Mouse (Mus musculus): ENCODE measurements at regions not wholly inside any gene's neighbourhood (a gene's known extent, or its start where the extent isn't known, plus 50 kb on each side); places are given as distances from the start of the nearest gene placed in this dataset.

GRCm38 (mm10) chr13:115308586-115308985, 206.8 kb upstream of the Itga1 start:
- Histone ChIP-seq H3K4me2 (no peak overlapping the region), H3K9ac (no peak overlapping the region), H3K36me3 (no peaks in the 10 kb centered on the region), H3K4me3 (no peak overlapping the region), H3K27me3 (no peaks in the 10 kb centered on the region), H3K9me3 (no peaks in the 10 kb centered on the region), H3K27ac (replicated peaks) (no peak overlapping the region), H3K4me1 (replicated peaks) (no peaks in the 10 kb centered on the region)
- whole genome bisulfite sequencing, result 75% methylated on average over 3 of the region's 3 CpGs
- no peak for ATAC-seq (ENCODE audit: low FRiP score, low read depth)

GRCm38 (mm10) chr13:115287371-115287770, 185.6 kb upstream of the Itga1 start:
- WGBS, result 44% methylated on average over 3 of the region's 3 CpGs
- no peaks in the 10 kb centered on the region for H3K4me1 ChIP-seq (replicated peaks)
- H3K36me3 ChIP-seq, result no peaks in the 10 kb centered on the region
- H3K27ac ChIP-seq (replicated peaks), result no peak overlapping the region
- no peak overlapping the region for H3K4me2 ChIP-seq
- no peak overlapping the region for H3K9ac ChIP-seq
- no peaks in the 10 kb centered on the region for H3K9me3 ChIP-seq
- H3K27me3 ChIP-seq, result no peaks in the 10 kb centered on the region
- H3K4me3 ChIP-seq, result no peak overlapping the region
- no peak for ATAC-seq (ENCODE audit: low FRiP score, low read depth)

- WGBS, result 75% methylated on average over 6 of the region's 6 CpGs
- no peak overlapping the region for H3K4me3 ChIP-seq
- no peak overlapping the region for H3K27ac ChIP-seq (replicated peaks)
- no peaks in the 10 kb centered on the region for H3K27me3 ChIP-seq
- ATAC-seq (ENCODE audit: low FRiP score, low read depth), result no peak
- H3K9me3 ChIP-seq, result no peaks in the 10 kb centered on the region
- no peaks in the 10 kb centered on the region for H3K36me3 ChIP-seq
- H3K4me1 ChIP-seq (replicated peaks), result no peaks in the 10 kb centered on the region
- H3K9ac ChIP-seq, result no peak overlapping the region
- H3K4me2 ChIP-seq, result no peak overlapping the region
Measured at GRCm38 (mm10) chr13:115266164-115266563, 164.4 kb upstream of the Itga1 start.

- Histone ChIP-seq H3K4me2 (no peak overlapping the region), H3K36me3 (no peaks in the 10 kb centered on the region), H3K4me1 (replicated peaks) (no peaks in the 10 kb centered on the region), H3K27me3 (no peaks in the 10 kb centered on the region), H3K27ac (replicated peaks) (no peak overlapping the region), H3K9ac (no peak overlapping the region), H3K4me3 (no peak overlapping the region), H3K9me3 (no peaks in the 10 kb centered on the region)
- no peak for ATAC-seq (ENCODE audit: low FRiP score, low read depth)
- 67% methylated on average over 2 of the region's 2 CpGs for WGBS
Measured at GRCm38 (mm10) chr13:115257345-115257744, 155.6 kb upstream of the Itga1 start.

- Histone ChIP-seq H3K4me3 (no peak overlapping the region), H3K4me1 (replicated peaks) (no peaks in the 10 kb centered on the region), H3K9ac (no peak overlapping the region), H3K27me3 (no peaks in the 10 kb centered on the region), H3K9me3 (no peaks in the 10 kb centered on the region), H3K27ac (replicated peaks) (no peak overlapping the region), H3K36me3 (no peaks in the 10 kb centered on the region), H3K4me2 (no peak overlapping the region)
- ATAC-seq (ENCODE audit: low FRiP score, low read depth), result no peak
- 59% methylated on average over 3 of the region's 3 CpGs for WGBS
Measured at GRCm38 (mm10) chr13:115252541-115252940, 150.8 kb upstream of the Itga1 start.

GRCm38 (mm10) chr13:115231981-115232380, 130.2 kb upstream of the Itga1 start:
- WGBS, result 83% methylated on average over 4 of the region's 4 CpGs

GRCm38 (mm10) chr13:115230494-115230893, 128.7 kb upstream of the Itga1 start:
- Histone ChIP-seq H3K27me3 (peaks cover 11% of the 10 kb centered on the region; the same call in 1 of the 2 replicates), H3K4me1 (replicated peaks) (no peaks in the 10 kb centered on the region), H3K36me3 (no peaks in the 10 kb centered on the region), H3K9ac (no peak overlapping the region), H3K4me2 (no peak overlapping the region), H3K4me3 (no peak overlapping the region), H3K27ac (replicated peaks) (no peak overlapping the region), H3K9me3 (no peaks in the 10 kb centered on the region)
- peak; percentile 74 for ATAC-seq (ENCODE audit: low FRiP score, low read depth)
- WGBS, result 29% methylated on average over 13 of the region's 13 CpGs

More at GRCm38 (mm10) chr13:115231981-115232380, 130.2 kb upstream of the Itga1 start:
- Histone ChIP-seq H3K4me2 (no peak overlapping the region), H3K9me3 (no peaks in the 10 kb centered on the region), H3K36me3 (no peaks in the 10 kb centered on the region), H3K4me1 (replicated peaks) (no peaks in the 10 kb centered on the region), H3K9ac (no peak overlapping the region), H3K27ac (replicated peaks) (no peak overlapping the region), H3K4me3 (no peak overlapping the region), H3K27me3 (peaks cover 13% of the 10 kb centered on the region; the same call in 1 of the 2 replicates)
- ATAC-seq (ENCODE audit: low FRiP score, low read depth), result no peak

- WGBS, result 18% methylated on average over 6 of the region's 6 CpGs
- Histone ChIP-seq H3K4me2 (no peak overlapping the region), H3K27ac (replicated peaks) (no peak overlapping the region), H3K9ac (no peak overlapping the region), H3K4me3 (no peak overlapping the region), H3K27me3 (peaks cover 11% of the 10 kb centered on the region), H3K4me1 (replicated peaks) (no peaks in the 10 kb centered on the region), H3K36me3 (no peaks in the 10 kb centered on the region), H3K9me3 (no peaks in the 10 kb centered on the region)
- ATAC-seq (ENCODE audit: low FRiP score, low read depth), result no peak
Measured at GRCm38 (mm10) chr13:115226824-115227223, 125.1 kb upstream of the Itga1 start.

- 67% methylated on average over 2 of the region's 2 CpGs for WGBS
- no peak overlapping the region for H3K9ac ChIP-seq
- no peaks in the 10 kb centered on the region for H3K27me3 ChIP-seq
- H3K36me3 ChIP-seq, result no peaks in the 10 kb centered on the region
- no peak overlapping the region for H3K4me3 ChIP-seq
- no peaks in the 10 kb centered on the region for H3K9me3 ChIP-seq
- no peak overlapping the region for H3K4me2 ChIP-seq
- H3K27ac ChIP-seq (replicated peaks), result no peak overlapping the region
- ATAC-seq (ENCODE audit: low FRiP score, low read depth), result no peak
- H3K4me1 ChIP-seq (replicated peaks), result no peaks in the 10 kb centered on the region
Measured at GRCm38 (mm10) chr13:115219701-115220100, 117.9 kb upstream of the Itga1 start.

GRCm38 (mm10) chr13:115211285-115211684, 109.5 kb upstream of the Itga1 start:
- Histone ChIP-seq H3K36me3 (no peaks in the 10 kb centered on the region), H3K9me3 (no peaks in the 10 kb centered on the region), H3K27ac (replicated peaks) (no peak overlapping the region), H3K4me2 (no peak overlapping the region), H3K27me3 (no peaks in the 10 kb centered on the region), H3K9ac (no peak overlapping the region), H3K4me3 (no peak overlapping the region), H3K4me1 (replicated peaks) (no peaks in the 10 kb centered on the region)
- 93% methylated on average over 3 of the region's 3 CpGs for WGBS
- ATAC-seq (ENCODE audit: low FRiP score, low read depth), result no peak

- Histone ChIP-seq H3K9ac (no peak overlapping the region), H3K4me2 (no peak overlapping the region), H3K9me3 (no peaks in the 10 kb centered on the region), H3K4me3 (no peak overlapping the region), H3K27ac (replicated peaks) (no peak overlapping the region), H3K36me3 (no peaks in the 10 kb centered on the region), H3K27me3 (no peaks in the 10 kb centered on the region), H3K4me1 (replicated peaks) (no peaks in the 10 kb centered on the region)
- no peak for ATAC-seq (ENCODE audit: low FRiP score, low read depth)
- 58% methylated on average over 10 of the region's 10 CpGs for WGBS
Measured at GRCm38 (mm10) chr13:115210643-115211208, 109.0 kb upstream of the Itga1 start.

- ATAC-seq (ENCODE audit: low FRiP score, low read depth), result no peak
- no peaks in the 10 kb centered on the region for H3K9me3 ChIP-seq
- no peak overlapping the region for H3K9ac ChIP-seq
- no peak overlapping the region for H3K27ac ChIP-seq (replicated peaks)
- no peak overlapping the region for H3K4me3 ChIP-seq
- H3K4me2 ChIP-seq, result no peak overlapping the region
- H3K36me3 ChIP-seq, result no peaks in the 10 kb centered on the region
- no peaks in the 10 kb centered on the region for H3K27me3 ChIP-seq
- WGBS, result 91% methylated on average over 3 of the region's 3 CpGs
- no peaks in the 10 kb centered on the region for H3K4me1 ChIP-seq (replicated peaks)
Measured at GRCm38 (mm10) chr13:115209402-115210192, 107.8 kb upstream of the Itga1 start.
